Mouse (Mus musculus): ENCODE data around the gene Styk1.

Styk1 gene

GRCm38 (mm10) chr6:131369866-131370616 is 16.6 kb upstream of the Styk1 start:
- DNase-seq (ENCODE audit: low spot score in 2 of 2): no peak

GRCm38 (mm10) chr6:131367101-131367500 is 13.7 kb upstream of the Styk1 start:
- no peak for DNase-seq (ENCODE audit: low spot score in 2 of 2)

GRCm38 (mm10) chr6:131364353-131364752 is 11.0 kb upstream of the Styk1 start:
- no peak for DNase-seq (ENCODE audit: low spot score in 2 of 2)

- DNase-seq (ENCODE audit: low spot score in 2 of 2): no peak
Measured at GRCm38 (mm10) chr6:131362987-131363765, 9.8 kb upstream of the Styk1 start.

GRCm38 (mm10) chr6:131360693-131361092 is 7.3 kb upstream of the Styk1 start:
- no peak for DNase-seq (ENCODE audit: low spot score in 2 of 2)

GRCm38 (mm10) chr6:131359543-131359942 is 6.1 kb upstream of the Styk1 start:
- DNase-seq (ENCODE audit: low spot score in 2 of 2): no peak

- no peak for DNase-seq (ENCODE audit: low spot score in 2 of 2)
Measured at GRCm38 (mm10) chr6:131354913-131355312, 1.5 kb upstream of the Styk1 start.

- DNase-seq (ENCODE audit: low spot score in 2 of 2): no peak
Measured at GRCm38 (mm10) chr6:131347026-131347425, 6.4 kb downstream of the Styk1 start.

GRCm38 (mm10) chr6:131344346-131344745 is 9.1 kb downstream of the Styk1 start:
- DNase-seq (ENCODE audit: low spot score in 2 of 2): no peak

GRCm38 (mm10) chr6:131340082-131340481 is 13.3 kb downstream of the Styk1 start:
- no peak for DNase-seq (ENCODE audit: low spot score in 2 of 2)

- DNase-seq (ENCODE audit: low spot score in 2 of 2): no peak
Measured at GRCm38 (mm10) chr6:131339309-131339708, 14.1 kb downstream of the Styk1 start.

GRCm38 (mm10) chr6:131338787-131339186 is 14.6 kb downstream of the Styk1 start:
- no peak for DNase-seq (ENCODE audit: low spot score in 2 of 2)

- no peak for DNase-seq (ENCODE audit: low spot score in 2 of 2)
Measured at GRCm38 (mm10) chr6:131327076-131327475, 26.3 kb downstream of the Styk1 start.

- DNase-seq (ENCODE audit: low spot score in 2 of 2): no peak
Measured at GRCm38 (mm10) chr6:131321854-131322639, 31.4 kb downstream of the Styk1 start.

- DNase-seq (ENCODE audit: low spot score in 2 of 2): no peak
Measured at GRCm38 (mm10) chr6:131316155-131317101, 37.0 kb downstream of the Styk1 start.

- no peak for DNase-seq (ENCODE audit: low spot score in 2 of 2)
Measured at GRCm38 (mm10) chr6:131308031-131308430, 45.4 kb downstream of the Styk1 start.

- DNase-seq (ENCODE audit: low spot score in 2 of 2): no peak
Measured at GRCm38 (mm10) chr6:131304776-131305175, 48.6 kb downstream of the Styk1 start.

GRCm38 (mm10) chr6:131298531-131298930 is 54.9 kb downstream of the Styk1 start:
- no peak for DNase-seq (ENCODE audit: low spot score in 2 of 2)

- no peak for DNase-seq (ENCODE audit: low spot score in 2 of 2)
Measured at GRCm38 (mm10) chr6:131294435-131295112, 58.8 kb downstream of the Styk1 start.

- DNase-seq (ENCODE audit: low spot score in 2 of 2): no peak
Measured at GRCm38 (mm10) chr6:131293916-131294315, 59.5 kb downstream of the Styk1 start.
